Mouse (Mus musculus) ES-Bruce4 (cell line): Measurements from ENCODE around the gene 2010300C02Rik. TPM values are rescaled to one million over a fixed set of nuclear protein-coding genes. Genes with fewer than 3 reads are reported as not detected.

ENCODE experiments used
- H3K27ac ChIP-seq: 2 replicates; pipeline ENCODE4 v1.5.1; 2012; ENCODE audit warnings: low read length, inconsistent platforms; ENCODE audit not compliant: insufficient read depth
- H3K27me3 ChIP-seq: 2 replicates; pipeline ENCODE4 v1.6.1; 2012; ENCODE audit warnings: mild to moderate bottlenecking, low read length, inconsistent platforms; ENCODE audit not compliant: control insufficient read depth, poor library complexity, insufficient read depth, severe bottlenecking
- H3K36me3 ChIP-seq: 2 replicates; pipeline ENCODE4 v1.6.1; 2012; ENCODE audit warnings: inconsistent platforms, mild to moderate bottlenecking, low read length, moderate library complexity; ENCODE audit not compliant: control insufficient read depth, poor library complexity, insufficient read depth, severe bottlenecking
- H3K4me1 ChIP-seq: one replicate; pipeline ENCODE4 v1.8.1; 2011; ENCODE audit warnings: low read length; ENCODE audit not compliant: control insufficient read depth, insufficient read depth
- H3K4me3 ChIP-seq: 2 replicates; pipeline ENCODE4 v1.5.1; 2011; ENCODE audit warnings: low read depth, mild to moderate bottlenecking, low read length
- H3K9ac ChIP-seq: 2 replicates; pipeline ENCODE4 v1.6.1; 2012; ENCODE audit warnings: low read depth, mild to moderate bottlenecking, inconsistent platforms; ENCODE audit not compliant: poor library complexity, severe bottlenecking
- H3K9me3 ChIP-seq: replicated peaks from 2 replicates; pipeline ENCODE4 v1.6.1; 2012; ENCODE audit warnings: mild to moderate bottlenecking, low read length, inconsistent platforms; ENCODE audit not compliant: control insufficient read depth, poor library complexity, insufficient read depth, severe bottlenecking
- CTCF ChIP-seq: IDR thresholded peaks from one replicate; pipeline ENCODE4 v1.8.1; 2011; ENCODE audit warnings: low read depth, low read length
- EP300 ChIP-seq: IDR thresholded peaks from 2 replicates; pipeline ENCODE4 v1.6.1; 2011; ENCODE audit warnings: low read depth, low read length; ENCODE audit not compliant: insufficient read depth
- POLR2A ChIP-seq: IDR thresholded peaks from one replicate; pipeline ENCODE4 v1.8.1; 2011; ENCODE audit warnings: low read length; ENCODE audit not compliant: insufficient read depth
- polyA plus RNA-seq: library from polyadenylated mRNA; stranded (reverse); fragments of >200 nt; gene quantifications from 2 replicates; pipeline ENCODE4 v1.2.4, GENCODE M21; 2011; ENCODE audit warnings: low read depth; ENCODE audit not compliant: missing spikeins, insufficient read depth, insufficient read length

2010300C02Rik gene
- polyA plus RNA-seq, 1 experiment, result 0.70 TPM

- Histone ChIP-seq H3K27ac (no peak overlapping the region), H3K4me3 (no peak overlapping the region), H3K4me1 (peaks cover 6% of the 10 kb centered on the region), H3K9me3 (no peaks in the 10 kb centered on the region), H3K27me3 (no peaks in the 10 kb centered on the region), H3K36me3 (no peaks in the 10 kb centered on the region), H3K9ac (no peak overlapping the region)
- TF ChIP-seq CTCF (no peak), POLR2A (no peak), EP300 (0 out of 2 replicates have a peak, but pooled peaks have one; percentile 28)
Observed at GRCm38 (mm10) chr1:37694417-37694816, 25.5 kb downstream of the 2010300C02Rik start.

GRCm38 (mm10) chr1:37691179-37691578, 28.7 kb downstream of the 2010300C02Rik start:
- TF ChIP-seq EP300 (no peak), POLR2A (no peak), CTCF (no peak)
- Histone ChIP-seq H3K4me1 (peaks cover 6% of the 10 kb centered on the region), H3K27ac (no peak overlapping the region), H3K9ac (no peak overlapping the region), H3K27me3 (no peaks in the 10 kb centered on the region), H3K4me3 (no peak overlapping the region), H3K9me3 (no peaks in the 10 kb centered on the region), H3K36me3 (no peaks in the 10 kb centered on the region)

GRCm38 (mm10) chr1:37690665-37691064, 29.2 kb downstream of the 2010300C02Rik start:
- Histone ChIP-seq H3K36me3 (no peaks in the 10 kb centered on the region), H3K27me3 (no peaks in the 10 kb centered on the region), H3K4me3 (no peak overlapping the region), H3K27ac (no peak overlapping the region), H3K9ac (no peak overlapping the region), H3K9me3 (no peaks in the 10 kb centered on the region), H3K4me1 (peaks cover 6% of the 10 kb centered on the region)
- TF ChIP-seq POLR2A, result no peak
- no peak for TF ChIP-seq CTCF
- TF ChIP-seq EP300, result no peak

GRCm38 (mm10) chr1:37689730-37690129, 30.2 kb downstream of the 2010300C02Rik start:
- Histone ChIP-seq H3K4me1 (peaks cover 6% of the 10 kb centered on the region), H3K36me3 (no peaks in the 10 kb centered on the region), H3K4me3 (no peak overlapping the region), H3K9ac (no peak overlapping the region), H3K27me3 (no peaks in the 10 kb centered on the region), H3K9me3 (no peaks in the 10 kb centered on the region), H3K27ac (no peak overlapping the region)
- no peak for TF ChIP-seq CTCF
- TF ChIP-seq EP300, result no peak
- TF ChIP-seq POLR2A, result no peak

GRCm38 (mm10) chr1:37688351-37688750, 31.5 kb downstream of the 2010300C02Rik start:
- H3K36me3 ChIP-seq, result no peaks in the 10 kb centered on the region
- no peak overlapping the region for H3K9ac ChIP-seq
- TF ChIP-seq CTCF, result no peak
- no peak for TF ChIP-seq EP300
- no peak for TF ChIP-seq POLR2A
- no peaks in the 10 kb centered on the region for H3K27me3 ChIP-seq
- no peak overlapping the region for H3K4me3 ChIP-seq
- no peak overlapping the region for H3K27ac ChIP-seq
- no peaks in the 10 kb centered on the region for H3K4me1 ChIP-seq
- H3K9me3 ChIP-seq, result no peaks in the 10 kb centered on the region

- TF ChIP-seq CTCF (no peak), POLR2A (no peak), EP300 (no peak)
- H3K4me3 ChIP-seq, result no peak overlapping the region
- no peak overlapping the region for H3K9ac ChIP-seq
- no peaks in the 10 kb centered on the region for H3K36me3 ChIP-seq
- no peaks in the 10 kb centered on the region for H3K4me1 ChIP-seq
- no peaks in the 10 kb centered on the region for H3K9me3 ChIP-seq
- no peak overlapping the region for H3K27ac ChIP-seq
- H3K27me3 ChIP-seq, result no peaks in the 10 kb centered on the region
Observed at GRCm38 (mm10) chr1:37687515-37687914, 32.4 kb downstream of the 2010300C02Rik start.
